Mouse (Mus musculus): ENCODE data around the gene Nfatc2ip.

- TF ChIP-seq POLR2A (IDR thresholded peaks at IDR 0.05; ENCODE audit: borderline replicate concordance, extremely low read depth, insufficient read depth, insufficient read length, poor library complexity, severe bottlenecking) (no peak), CTCF (IDR thresholded peaks at IDR 0.05; ENCODE audit: borderline replicate concordance, extremely low read depth, insufficient read depth, insufficient read length) (no peak)
Measured at GRCm38 (mm10) chr7:126424161-126424560, 27.6 kb upstream of the Nfatc2ip start.
